In the genomic region with DNA sequence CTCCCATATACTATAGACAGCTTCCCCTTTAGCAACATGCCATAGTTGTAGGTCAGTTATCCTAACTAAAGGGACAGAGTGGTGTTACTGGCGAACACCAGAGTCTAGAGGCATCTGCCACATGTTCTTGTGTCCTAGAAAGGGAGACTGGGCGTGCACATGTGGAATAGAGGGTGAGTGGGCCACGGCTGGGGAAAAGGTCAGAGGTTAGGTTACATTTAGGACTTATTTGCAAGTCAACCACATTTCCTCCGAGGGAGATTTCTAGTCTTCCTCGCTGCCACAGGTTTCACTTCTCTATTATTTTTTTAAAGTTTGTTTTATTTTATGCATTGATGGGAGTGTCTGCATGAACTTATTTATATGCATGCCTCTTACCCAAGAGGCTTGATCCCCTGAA, we compare ENCODE assay signal across 23 mouse cellular contexts. TPM values are rescaled to one million over a fixed set of nuclear protein-coding genes. Genes with fewer than 3 reads are reported as not detected.
DNase-seq lines count a peak whose midpoint lies in the region; ATAC-seq and TF ChIP-seq lines count a peak whose summit lies in the region.
"Had no signal": no experiment of that assay in that cellular context is flagged by ENCODE, and none has a peak within 500 bp of the region (broad histone marks: within the 10 kb centered on the region; RNA-seq: fewer than 3 reads in every experiment).

No protein-coding gene starts in this region.

- H3K4me1 ChIP-seq in lung, adult 2 months (ENCODE audit: control insufficient read depth, insufficient read depth, low read length), result peaks cover 3% of the 10 kb centered on the region; the same call in 1 of the 2 replicates
- no peaks in the 10 kb centered on the region for H3K4me1 ChIP-seq in hindbrain, postnatal 0 days (ENCODE audit: insufficient read depth, low read length)
- H3K4me1 ChIP-seq: forebrain, embryonic 15.5 days; hindbrain, embryonic 12.5 days had no signal

- no peaks in the 10 kb centered on the region for H3K36me3 ChIP-seq in hindbrain, postnatal 0 days (ENCODE audit: insufficient read depth, low read length)
- H3K36me3 ChIP-seq: forebrain, embryonic 15.5 days; heart, embryonic 12.5 days; hindbrain, embryonic 12.5 days had no signal

- no peak overlapping the region for H3K4me2 ChIP-seq in hindbrain, postnatal 0 days (ENCODE audit: low read depth, low read length)
- H3K4me2 ChIP-seq: forebrain, embryonic 15.5 days; heart, embryonic 12.5 days; hindbrain, embryonic 12.5 days; midbrain, embryonic 11.5 days had no signal

- TF ChIP-seq POLR2A in lung, adult 2 months (IDR thresholded peaks at IDR 0.05; ENCODE audit: borderline replicate concordance, extremely low read depth, low read depth, low read length), result no peak

- no peak for TF ChIP-seq CTCF in lung, adult 2 months (IDR thresholded peaks at IDR 0.05; ENCODE audit: insufficient read depth, low read length)
- no peak for TF ChIP-seq CTCF in hindbrain, postnatal 0 days (IDR thresholded peaks at IDR 0.05; ENCODE audit: low read depth)

- H3K9ac ChIP-seq in hindbrain, postnatal 0 days (replicated peaks; ENCODE audit: low read length), result no peak overlapping the region
- H3K9ac ChIP-seq: forebrain, embryonic 15.5 days; heart, embryonic 12.5 days; hindbrain, embryonic 12.5 days; liver, postnatal 0 days had no signal

- 73% methylated on average over 5 of the region's 5 CpGs for WGBS in lung, adult 2 months
- WGBS in hindbrain, postnatal 0 days, result 71% methylated on average over 5 of the region's 5 CpGs

- no peak overlapping the region for H3K4me3 ChIP-seq in lung, adult 2 months (replicated peaks; ENCODE audit: extremely low read depth, low read depth, low read length)
- no peak overlapping the region for H3K4me3 ChIP-seq in hindbrain, postnatal 0 days (ENCODE audit: low read length)
- H3K4me3 ChIP-seq: forebrain, embryonic 15.5 days; heart, embryonic 12.5 days; hindbrain, embryonic 12.5 days had no signal

- H3K27ac ChIP-seq in hindbrain, postnatal 0 days, result no peak overlapping the region
- H3K27ac ChIP-seq: forebrain, embryonic 15.5 days; hindbrain, embryonic 12.5 days; kidney, postnatal 0 days had no signal

- no peaks in the 10 kb centered on the region for H3K27me3 ChIP-seq in hindbrain, postnatal 0 days (ENCODE audit: insufficient read depth, low read length)
- H3K27me3 ChIP-seq: forebrain, embryonic 15.5 days; heart, embryonic 12.5 days; hindbrain, embryonic 12.5 days had no signal

- no peaks in the 10 kb centered on the region for H3K9me3 ChIP-seq in hindbrain, postnatal 0 days (ENCODE audit: low read length)
- H3K9me3 ChIP-seq: forebrain, embryonic 15.5 days; heart, embryonic 12.5 days; hindbrain, embryonic 12.5 days had no signal

- peak; percentile 53 for DNase-seq in lung, postnatal 36 days
- no peak for DNase-seq in lung, adult 2 months
- peak; percentile 71 to 72 for DNase-seq in B cell, adult 2 months
- DNase-seq in monocyte, adult 2 months (ENCODE audit: low read depth in 1 of 2, low spot score in 2 of 2), result peak; percentile 53 to 55
- DNase-seq in hindbrain, postnatal 0 days (ENCODE audit: low spot score), result no peak
- no peak for DNase-seq in urinary bladder, postnatal 25 days (ENCODE audit: low spot score)
- DNase-seq: adrenal gland, adult 2 months; cerebellum, adult 8-10 months; cerebellum, postnatal 36 days; heart, postnatal 10 days; kidney, adult 2 months; left cerebral cortex, postnatal 4 days; liver, postnatal 0 days; lung, postnatal 14 days; right cerebral cortex, postnatal 14 days; thymus, postnatal 25 days had no signal

- peak; percentile 39 for ATAC-seq in granulocyte monocyte progenitor cell, adult 5-6 weeks (replicated peaks; ENCODE audit: poor library complexity, severe bottlenecking)
- ATAC-seq in inflammation-experienced regulatory T-cells, adult 6 months, result no peak
- no peak for ATAC-seq in hindbrain, postnatal 0 days
- ATAC-seq: forebrain, embryonic 15.5 days; liver, postnatal 0 days had no signal

RNA-seq across cellular contexts. Expression of a gene that starts 42.4 kb away (rescaled TPM):
- 16.7 and 18.6 TPM in 2 replicates for polyA plus RNA-seq in lung, adult 2 months (2012; rRNA removed)
- total RNA-seq in granulocyte monocyte progenitor cell, adult 5-6 weeks (2014; fragmentation: Nextera tagmentation), result 8.6 and 12.3 TPM in 2 replicates
- 10.6 and 41.3 TPM in 2 replicates for total RNA-seq in granulocyte monocyte progenitor cell, adult 5-6 weeks (2017)
- polyA plus RNA-seq in inflammation-experienced regulatory T-cells, adult 6 months (2017; shearing (Covaris generic)), result 10 to 100 TPM in 1 of 3 experiments, 1 to 10 TPM in 2; 5.8 to 12.1 (median 7.6) TPM
- total RNA-seq in hindbrain, postnatal 0 days (2014; rRNA removed), result 4.8 and 9.2 TPM in 2 replicates
- 2.9 and 4.5 TPM in 2 replicates for polyA plus RNA-seq in hindbrain, postnatal 0 days (2015; fragmentation: Nextera tagmentation; extraction: Ambion mirVana)

Comparison
In these comparisons a context has a peak if more than half of its experiments do, and no peak if none do; other contexts are left out.
1. DNase-seq: peak in lung, postnatal 36 days (single experiment), B cell, adult 2 months (2 of 2) and monocyte, adult 2 months (2 of 2); none in lung, adult 2 months (single experiment), hindbrain, postnatal 0 days (single experiment) and urinary bladder, postnatal 25 days (single experiment).